ENCODE assay signal across 9 mouse cellular contexts in the genomic region with DNA sequence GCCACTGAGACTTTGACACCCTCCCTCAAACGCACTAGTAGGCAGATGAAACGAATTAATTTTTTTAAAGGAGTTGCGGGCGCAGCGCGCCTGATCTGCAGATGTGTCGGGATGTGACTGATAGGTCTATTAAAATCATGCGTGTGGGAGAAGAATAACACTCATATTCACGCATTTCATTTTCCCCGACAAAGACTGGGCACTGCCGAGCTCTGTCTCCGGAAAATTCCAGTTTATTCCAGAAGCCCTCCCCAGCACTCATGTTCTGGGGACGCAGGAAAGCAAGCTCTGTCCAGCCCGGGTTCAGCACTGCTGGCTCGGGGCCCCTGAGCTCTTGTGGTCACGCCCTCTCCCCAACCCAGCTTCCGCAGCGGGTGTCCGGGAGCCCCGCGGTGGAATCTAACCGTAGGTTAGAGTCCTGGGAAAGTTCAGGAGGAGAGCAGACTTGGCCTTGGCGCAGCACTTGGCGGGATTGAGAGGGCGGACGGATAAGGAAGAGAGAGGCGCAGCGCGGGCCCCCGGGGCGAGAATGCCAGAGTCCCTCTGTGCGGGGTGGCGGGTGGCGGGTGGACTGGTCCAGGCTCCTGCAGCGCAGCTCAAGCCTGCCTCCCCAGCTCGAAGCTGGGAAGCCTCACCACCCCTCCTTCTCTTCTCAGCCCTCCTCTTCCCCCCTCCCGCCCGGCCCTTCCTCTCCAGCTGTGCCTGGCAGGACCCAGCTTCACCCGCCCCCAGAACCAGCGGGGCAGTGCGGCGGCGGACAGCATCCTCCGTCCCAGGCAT. TPM values are rescaled to one million over a fixed set of nuclear protein-coding genes. Genes with fewer than 3 reads are reported as not detected.
DNase-seq lines count a peak whose midpoint lies in the region; ATAC-seq and TF ChIP-seq lines count a peak whose summit lies in the region.
"Had no signal": no experiment of that assay in that cellular context is flagged by ENCODE, and none has a peak within 500 bp of the region (broad histone marks: within the 10 kb centered on the region; RNA-seq: fewer than 3 reads in every experiment).

No protein-coding gene starts in this region.

- H3K4me1 ChIP-seq in lung, embryonic 14.5 days (ENCODE audit: insufficient read depth): no peaks in the 10 kb centered on the region
- H3K4me1 ChIP-seq in lung, adult 2 months (ENCODE audit: control insufficient read depth, insufficient read depth, low read length): no peaks in the 10 kb centered on the region
- no peaks in the 10 kb centered on the region for H3K4me1 ChIP-seq in embryonic facial prominence, embryonic 14.5 days (ENCODE audit: control insufficient read depth, insufficient read depth, low read length)
- peaks cover 14% of the 10 kb centered on the region for H3K4me1 ChIP-seq in intestine, embryonic 16.5 days (ENCODE audit: control insufficient read depth, insufficient read depth, low read length)
- peaks cover 37% of the 10 kb centered on the region for H3K4me1 ChIP-seq in midbrain, embryonic 15.5 days

- TF ChIP-seq CTCF in lung, embryonic 14.5 days (IDR thresholded peaks at IDR 0.05; ENCODE audit: low read depth): no peak
- no peak for TF ChIP-seq CTCF in lung, adult 2 months (IDR thresholded peaks at IDR 0.05; ENCODE audit: insufficient read depth, low read length)

- peak overlapping the region; percentile 11; the same call in 1 of the 2 replicates for H3K4me3 ChIP-seq in lung, embryonic 14.5 days (ENCODE audit: low read depth, low read length)
- H3K4me3 ChIP-seq in lung, adult 2 months (replicated peaks; ENCODE audit: extremely low read depth, low read depth, low read length): no peak overlapping the region
- H3K4me3 ChIP-seq in embryonic facial prominence, embryonic 14.5 days (ENCODE audit: low read depth, low read length): peak overlapping the region; percentile 9; the same call in 1 of the 2 replicates
- no peak overlapping the region for H3K4me3 ChIP-seq in intestine, embryonic 16.5 days (ENCODE audit: low read length)
- peak overlapping the region; percentile 28 for H3K4me3 ChIP-seq in midbrain, embryonic 15.5 days
- H3K4me3 ChIP-seq: heart, embryonic 15.5 days had no signal

- H3K27me3 ChIP-seq in lung, embryonic 14.5 days (ENCODE audit: insufficient read depth, low read length): peaks cover 97% of the 10 kb centered on the region
- H3K27me3 ChIP-seq in embryonic facial prominence, embryonic 14.5 days (replicated peaks; ENCODE audit: control insufficient read depth, insufficient read depth, low read length): peaks cover 99% of the 10 kb centered on the region
- peaks cover 83% of the 10 kb centered on the region for H3K27me3 ChIP-seq in intestine, embryonic 16.5 days (replicated peaks; ENCODE audit: control insufficient read depth, insufficient read depth, low read length)
- peaks cover 42% of the 10 kb centered on the region for H3K27me3 ChIP-seq in midbrain, embryonic 15.5 days (replicated peaks)

- H3K9ac ChIP-seq in lung, embryonic 14.5 days: no peak overlapping the region
- no peak overlapping the region for H3K9ac ChIP-seq in embryonic facial prominence, embryonic 14.5 days (ENCODE audit: low read depth, low read length)
- no peak overlapping the region for H3K9ac ChIP-seq in intestine, embryonic 16.5 days (ENCODE audit: low read depth, low read length)
- peak overlapping the region; percentile 15; the same call in 1 of the 2 replicates for H3K9ac ChIP-seq in midbrain, embryonic 15.5 days
- H3K9ac ChIP-seq: heart, embryonic 15.5 days had no signal

- ATAC-seq in lung, embryonic 14.5 days (ENCODE audit: insufficient read depth): no peak
- ATAC-seq in embryonic facial prominence, embryonic 14.5 days (ENCODE audit: low read depth): no peak
- ATAC-seq in intestine, embryonic 16.5 days: 0 out of 2 replicates have a peak, but pooled peaks have one; percentile 21
- ATAC-seq in midbrain, embryonic 15.5 days (replicated peaks): peak; percentile 80

- no peak for TF ChIP-seq POLR2A in lung, adult 2 months (IDR thresholded peaks at IDR 0.05; ENCODE audit: borderline replicate concordance, extremely low read depth, low read depth, low read length)

- no peaks in the 10 kb centered on the region for H3K9me3 ChIP-seq in lung, embryonic 14.5 days (ENCODE audit: low read depth, low read length)
- no peaks in the 10 kb centered on the region for H3K9me3 ChIP-seq in embryonic facial prominence, embryonic 14.5 days (ENCODE audit: control insufficient read depth, low read length)
- H3K9me3 ChIP-seq in intestine, embryonic 16.5 days (ENCODE audit: control insufficient read depth, low read length): no peaks in the 10 kb centered on the region
- H3K9me3 ChIP-seq in midbrain, embryonic 15.5 days: no peaks in the 10 kb centered on the region
- H3K9me3 ChIP-seq: heart, embryonic 15.5 days had no signal

- no peak for DNase-seq in lung, embryonic 14.5 days
- DNase-seq in lung, adult 2 months: no peak
- no peak for DNase-seq in embryonic facial prominence, embryonic 14.5 days (ENCODE audit: low spot score)
- DNase-seq in urinary bladder, postnatal 36 days (ENCODE audit: low spot score in 2 of 2): no peak
- no peak for DNase-seq in spleen, postnatal 10 days (ENCODE audit: low spot score in 2 of 2)
- DNase-seq in spleen, postnatal 14 days (ENCODE audit: low spot score in 2 of 2): no peak

- no peak overlapping the region for H3K4me2 ChIP-seq in lung, embryonic 14.5 days
- H3K4me2 ChIP-seq in embryonic facial prominence, embryonic 14.5 days (ENCODE audit: low read depth, low read length): peak overlapping the region; percentile 24; the same call in 1 of the 2 replicates
- H3K4me2 ChIP-seq in intestine, embryonic 16.5 days (ENCODE audit: low read depth, low read length): no peak overlapping the region
- peak overlapping the region; percentile 45 for H3K4me2 ChIP-seq in midbrain, embryonic 15.5 days
- H3K4me2 ChIP-seq: heart, embryonic 15.5 days had no signal

- no peaks in the 10 kb centered on the region for H3K36me3 ChIP-seq in lung, embryonic 14.5 days (ENCODE audit: insufficient read depth)
- no peaks in the 10 kb centered on the region for H3K36me3 ChIP-seq in embryonic facial prominence, embryonic 14.5 days (ENCODE audit: control insufficient read depth, insufficient read depth, low read length)
- H3K36me3 ChIP-seq in intestine, embryonic 16.5 days (ENCODE audit: control insufficient read depth, insufficient read depth, low read length): no peaks in the 10 kb centered on the region
- no peaks in the 10 kb centered on the region for H3K36me3 ChIP-seq in midbrain, embryonic 15.5 days (replicated peaks)
- H3K36me3 ChIP-seq: heart, embryonic 15.5 days had no signal

- WGBS in lung, embryonic 14.5 days: 1% methylated on average over 42 of the region's 44 CpGs
- 3% methylated on average over 44 of the region's 44 CpGs for WGBS in lung, adult 2 months
- under 1% methylated on average over 24 of the region's 44 CpGs for WGBS in embryonic facial prominence, embryonic 14.5 days
- 2% methylated on average over 41 of the region's 44 CpGs for WGBS in intestine, embryonic 16.5 days
- WGBS in midbrain, embryonic 15.5 days: under 1% methylated on average over 39 of the region's 44 CpGs

- no peak overlapping the region for H3K27ac ChIP-seq in lung, embryonic 14.5 days (ENCODE audit: low read depth)
- H3K27ac ChIP-seq in embryonic facial prominence, embryonic 14.5 days (replicated peaks; ENCODE audit: low read depth, low read length): no peak overlapping the region
- H3K27ac ChIP-seq in intestine, embryonic 16.5 days (ENCODE audit: low read length): no peak overlapping the region
- peak overlapping the region; percentile 73 for H3K27ac ChIP-seq in midbrain, embryonic 15.5 days
- H3K27ac ChIP-seq: heart, embryonic 15.5 days had no signal

RNA-seq across cellular contexts. Expression of gene Sox1, which starts 5.7 kb away (rescaled TPM):
- polyA plus RNA-seq in lung, embryonic 14.5 days (2014; fragmentation: Nextera tagmentation; extraction: Ambion mirVana): 0.04 TPM in 1 of 2 replicates, not detected in the other
- not detected in 2 replicates for polyA plus RNA-seq in lung, adult 2 months (2012; rRNA removed)
- not detected in 2 replicates for polyA plus RNA-seq in embryonic facial prominence, embryonic 14.5 days (2014; fragmentation: Nextera tagmentation; extraction: Ambion mirVana)
- not detected in 2 replicates for polyA plus RNA-seq in intestine, embryonic 16.5 days (2015; fragmentation: Nextera tagmentation; extraction: Ambion mirVana)
- polyA plus RNA-seq in midbrain, embryonic 15.5 days (2015; fragmentation: Nextera tagmentation; extraction: Ambion mirVana): 2.2 and 2.4 TPM in 2 replicates
- polyA plus RNA-seq: heart, embryonic 15.5 days had no signal

Comparison
In these comparisons a context has a peak if more than half of its experiments do, and no peak if none do; other contexts are left out.
1. H3K4me3 ChIP-seq: peak in lung, embryonic 14.5 days (single experiment), embryonic facial prominence, embryonic 14.5 days (single experiment) and midbrain, embryonic 15.5 days (single experiment); none in lung, adult 2 months (single experiment) and intestine, embryonic 16.5 days (single experiment).
2. ATAC-seq: peak in intestine, embryonic 16.5 days (single experiment) and midbrain, embryonic 15.5 days (single experiment); none in lung, embryonic 14.5 days (single experiment) and embryonic facial prominence, embryonic 14.5 days (single experiment).
3. H3K4me2 ChIP-seq: peak in embryonic facial prominence, embryonic 14.5 days (single experiment) and midbrain, embryonic 15.5 days (single experiment); none in lung, embryonic 14.5 days (single experiment) and intestine, embryonic 16.5 days (single experiment).